Mouse (Mus musculus): ENCODE data around the gene Ninl.
A peak's percentile ranks its signal among the peaks of the same experiment; 100 is the strongest.

Ninl gene

DNA sequence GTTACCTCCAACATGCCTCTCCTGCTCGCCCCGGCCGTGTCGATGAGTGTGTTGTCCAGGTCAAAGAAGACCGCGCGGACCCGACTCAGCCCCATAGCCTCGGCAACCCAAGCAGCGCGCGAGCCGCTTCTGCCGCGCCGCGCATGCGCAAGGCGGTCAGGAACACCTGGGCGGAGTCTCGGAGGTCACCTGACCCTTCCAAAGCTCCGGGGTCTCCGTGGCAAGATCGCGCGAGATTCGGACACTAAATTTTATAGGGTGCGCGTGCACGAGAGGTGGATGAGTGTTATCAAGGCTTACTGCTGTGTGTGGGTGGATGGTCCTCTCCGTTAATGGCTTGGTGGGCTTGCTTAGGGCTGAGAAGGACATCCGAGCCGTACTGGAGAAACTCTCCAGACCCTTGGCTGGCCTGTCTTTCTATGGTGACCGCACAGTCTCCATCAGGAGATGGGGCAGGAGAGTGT lies at the start of gene Ninl, which contains the start of gene Nanp:
Gene Ninl, minus strand, starts transcription at position 151 of the 464 bp plus-strand sequence.
Gene Nanp, minus strand, starts transcription at position 167 of the 464 bp plus-strand sequence.
- DNase-seq (ENCODE audit: low spot score): peak; percentile 91

DNA sequence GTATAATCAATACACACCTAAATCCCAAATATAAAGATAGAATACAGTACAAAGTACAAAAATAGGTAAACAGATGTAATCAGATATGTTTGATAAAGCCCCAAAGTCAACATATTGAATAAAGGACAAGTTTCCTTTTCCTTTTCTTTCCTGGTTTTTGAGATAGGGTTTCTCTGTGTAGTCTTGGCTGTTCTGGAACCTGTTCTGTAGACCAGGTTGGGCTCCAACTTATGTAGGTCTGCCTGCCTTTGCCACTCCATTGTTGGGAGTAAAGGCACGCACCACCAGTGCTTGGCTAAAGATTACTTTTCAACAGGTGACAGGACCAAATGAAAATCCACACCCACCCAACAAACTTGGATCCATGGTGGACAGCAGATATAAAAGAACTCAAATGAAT lies 17.5 kb upstream of the Ninl start:
- no peak for DNase-seq (ENCODE audit: low spot score)

DNA sequence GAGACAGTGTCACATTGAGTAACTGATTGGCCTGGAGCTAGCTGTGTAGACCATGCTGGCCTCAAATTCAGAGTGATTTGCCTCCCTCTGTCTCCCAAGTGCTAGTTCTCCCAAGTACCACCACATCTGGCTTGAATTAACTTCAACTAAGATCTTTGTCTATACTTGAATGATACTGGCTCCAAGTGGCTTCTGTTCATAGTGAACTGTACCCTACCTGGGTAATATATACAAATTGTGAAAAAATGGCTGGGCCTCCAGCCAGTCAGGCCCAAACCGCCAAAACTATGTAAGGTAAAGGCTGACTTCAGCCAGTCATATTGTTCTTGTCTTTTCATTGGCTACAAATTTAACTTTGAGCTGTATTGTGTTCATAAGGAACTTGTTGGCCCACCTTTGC lies 1.2 kb upstream of the Ninl start:
- no peak for DNase-seq (ENCODE audit: low spot score)

DNA sequence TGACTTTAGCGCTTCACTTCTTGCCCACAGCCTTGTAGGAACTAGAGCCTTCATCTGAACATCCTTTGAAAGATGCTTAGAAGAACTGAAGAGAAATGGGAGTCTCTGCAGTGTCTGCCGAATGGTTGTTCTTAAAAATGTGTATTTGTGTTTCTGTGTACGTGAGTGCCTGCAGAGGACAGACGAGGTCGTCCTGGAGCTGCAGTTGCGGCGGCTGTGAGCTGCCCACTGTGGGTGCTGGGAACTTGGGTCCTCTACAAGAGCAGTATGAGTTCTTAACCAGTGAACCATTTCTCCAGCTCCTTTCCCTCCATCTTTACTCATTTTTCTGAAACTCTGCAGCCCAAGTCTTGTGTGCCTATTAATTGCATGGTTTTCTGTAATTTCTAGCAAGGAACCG lies 544 bp upstream of the Ninl start:
- no peak for DNase-seq (ENCODE audit: low spot score)

GRCm38 (mm10) chr2:151038811-151039222 lies 365 bp downstream of the Ninl start:
- DNase-seq (ENCODE audit: low spot score): no peak

DNA sequence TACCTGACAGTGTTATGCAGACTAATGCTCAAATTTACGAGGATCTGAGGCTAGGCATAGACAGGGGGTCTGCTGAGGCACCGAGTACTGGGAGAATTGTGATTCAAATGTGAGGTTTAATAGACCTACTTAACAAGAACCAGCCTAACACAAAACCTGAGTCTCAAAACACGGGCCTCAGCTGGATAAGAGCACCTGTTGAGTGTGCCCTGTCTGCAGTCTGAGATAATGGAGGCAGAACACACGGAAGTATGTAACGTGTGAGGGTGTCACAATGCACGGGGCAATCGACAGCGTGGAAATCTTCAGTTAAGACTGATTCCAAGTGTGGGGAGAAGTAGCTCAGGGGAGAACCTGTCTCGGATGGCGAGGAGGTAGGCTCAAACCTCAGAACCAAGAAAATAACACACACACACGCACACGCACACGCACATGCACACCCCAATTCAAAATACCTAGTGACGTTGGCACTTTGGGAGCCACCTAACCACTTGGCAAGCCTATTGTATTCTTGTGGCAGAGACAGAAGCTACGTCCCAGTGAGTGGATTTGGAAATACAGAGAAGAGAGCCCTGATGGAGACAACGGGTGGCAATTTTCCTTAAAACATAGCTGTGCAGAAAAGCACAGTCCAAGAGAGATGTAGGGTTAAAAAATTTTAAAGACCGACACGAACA lies 1.2 kb downstream of the Ninl start:
- no peak for DNase-seq (ENCODE audit: low spot score)

GRCm38 (mm10) chr2:151037292-151037691 lies 1.9 kb downstream of the Ninl start:
- no peak for DNase-seq (ENCODE audit: low spot score)

DNA sequence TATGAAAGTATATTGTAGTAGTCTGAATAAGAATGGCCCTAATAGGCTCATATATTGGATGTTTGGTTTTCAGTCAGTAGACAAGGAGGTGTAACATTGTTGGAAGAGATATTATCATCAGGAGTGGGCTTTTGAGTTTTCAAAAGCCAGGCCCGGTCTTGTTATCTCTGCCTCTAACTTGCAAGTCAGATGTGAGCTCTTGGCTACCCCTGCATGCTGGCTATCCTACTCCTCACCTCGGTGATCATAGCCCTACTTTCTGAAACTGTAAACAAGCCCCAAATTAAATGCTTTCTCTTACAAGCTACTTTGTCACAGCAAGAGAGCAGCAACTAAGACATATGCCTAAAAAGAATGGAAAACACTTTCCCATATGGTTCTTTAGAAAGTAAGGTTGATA lies 2.5 kb downstream of the Ninl start:
- no peak for DNase-seq (ENCODE audit: low spot score)

DNA sequence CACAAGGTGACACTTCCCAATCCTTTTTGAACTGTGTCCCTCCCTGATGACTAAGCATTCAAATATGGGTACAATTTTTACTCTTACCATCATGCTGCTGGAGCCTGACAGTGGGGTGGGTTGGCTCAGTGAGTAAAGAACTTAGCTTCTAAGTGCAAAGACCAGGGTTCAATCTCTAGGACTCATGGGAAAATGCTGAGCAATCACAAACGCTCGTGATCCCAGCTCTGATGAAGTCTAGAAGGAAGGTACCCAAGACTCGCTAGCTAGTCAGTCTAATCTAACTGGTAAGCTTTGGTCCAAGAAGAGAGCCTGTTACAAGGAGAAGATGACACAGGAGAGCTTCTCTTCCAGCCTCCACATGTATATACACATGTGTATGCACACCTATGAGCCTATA lies 4.7 kb downstream of the Ninl start:
- no peak for DNase-seq (ENCODE audit: low spot score)

GRCm38 (mm10) chr2:151021158-151021557 lies 18.0 kb downstream of the Ninl start:
- DNase-seq (ENCODE audit: low spot score): no peak

- no peak for DNase-seq (ENCODE audit: low spot score)
Measured at GRCm38 (mm10) chr2:151015316-151015715, 23.9 kb downstream of the Ninl start.

GRCm38 (mm10) chr2:151011273-151011672 lies 27.9 kb downstream of the Ninl start:
- DNase-seq (ENCODE audit: low spot score): no peak

DNA sequence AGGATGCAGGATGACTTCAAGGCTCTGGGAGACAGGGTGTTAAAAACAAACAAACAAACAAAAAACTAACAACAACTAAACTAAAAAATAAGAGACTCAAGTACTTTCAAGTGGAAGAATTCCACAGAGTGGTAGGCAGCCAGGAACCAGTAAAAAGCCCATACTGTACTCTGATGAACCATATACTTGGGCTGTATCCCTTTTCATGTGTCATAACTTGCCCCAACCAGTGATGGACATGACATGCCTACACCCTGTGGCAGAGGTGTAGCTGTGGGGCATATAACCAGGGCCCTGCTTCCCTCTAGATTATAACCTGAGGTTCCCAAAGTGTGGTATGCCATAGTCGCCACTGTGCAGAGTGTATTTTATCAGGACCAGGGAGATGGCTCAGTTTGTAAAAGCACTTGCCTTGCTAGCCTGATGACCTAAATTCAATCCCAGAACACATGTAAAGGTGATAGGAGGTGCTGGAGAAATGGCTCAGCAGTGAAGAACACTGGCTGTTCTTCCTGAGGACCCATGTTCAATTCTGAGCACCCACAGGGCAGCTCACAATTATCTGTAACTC lies 29.6 kb downstream of the Ninl start:
- no peak for DNase-seq (ENCODE audit: low spot score)

- peak; percentile 65 for DNase-seq (ENCODE audit: low spot score)
Measured at GRCm38 (mm10) chr2:151008939-151009509, 30.2 kb downstream of the Ninl start.

DNA sequence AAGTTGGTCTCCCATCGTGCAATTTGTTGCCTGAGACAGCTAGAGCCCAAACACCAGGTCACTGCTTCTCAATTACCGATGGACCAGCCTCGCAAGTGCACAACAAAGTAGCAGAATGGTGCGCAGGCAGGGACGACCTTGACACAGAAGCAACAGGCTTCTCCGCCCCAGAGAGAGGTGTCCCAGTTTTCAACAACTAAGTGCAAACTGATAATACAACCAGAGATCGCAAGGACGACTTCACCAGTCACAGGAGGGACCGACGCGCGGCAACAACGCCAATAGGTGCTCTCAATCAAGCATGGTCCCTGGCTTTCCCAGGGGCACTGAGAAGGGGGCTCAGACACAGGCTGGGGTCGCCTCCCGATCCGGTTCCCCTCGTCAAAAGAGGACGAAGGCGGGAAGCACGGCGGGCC lies 30.7 kb downstream of the Ninl start:
- DNase-seq (ENCODE audit: low spot score): no peak

DNA sequence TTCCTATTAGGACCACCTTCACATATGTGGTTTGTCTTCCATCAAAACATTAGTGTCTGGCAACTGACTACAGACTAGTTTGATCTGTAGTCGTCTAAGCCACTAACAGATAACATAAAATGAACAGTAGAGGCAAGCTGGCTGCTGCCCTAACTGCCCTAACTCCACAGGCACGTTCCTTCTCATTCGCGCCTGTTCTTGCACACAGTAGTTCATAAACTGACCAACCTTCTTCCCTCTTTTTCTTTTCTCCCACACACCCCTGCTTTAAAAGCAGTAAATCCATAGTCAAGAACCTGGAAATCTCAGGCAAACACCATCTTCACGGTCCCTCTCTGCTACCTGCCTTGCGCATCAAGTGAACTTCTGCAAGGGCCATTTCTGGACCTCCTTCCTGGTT lies 31.2 kb downstream of the Ninl start:
- no peak for DNase-seq (ENCODE audit: low spot score)

GRCm38 (mm10) chr2:151006281-151006945 lies 32.8 kb downstream of the Ninl start:
- no peak for DNase-seq (ENCODE audit: low spot score)

GRCm38 (mm10) chr2:151004390-151004789 lies 34.8 kb downstream of the Ninl start:
- DNase-seq (ENCODE audit: low spot score): no peak

- no peak for DNase-seq (ENCODE audit: low spot score)
Measured at GRCm38 (mm10) chr2:151003796-151004195, 35.4 kb downstream of the Ninl start.

DNA sequence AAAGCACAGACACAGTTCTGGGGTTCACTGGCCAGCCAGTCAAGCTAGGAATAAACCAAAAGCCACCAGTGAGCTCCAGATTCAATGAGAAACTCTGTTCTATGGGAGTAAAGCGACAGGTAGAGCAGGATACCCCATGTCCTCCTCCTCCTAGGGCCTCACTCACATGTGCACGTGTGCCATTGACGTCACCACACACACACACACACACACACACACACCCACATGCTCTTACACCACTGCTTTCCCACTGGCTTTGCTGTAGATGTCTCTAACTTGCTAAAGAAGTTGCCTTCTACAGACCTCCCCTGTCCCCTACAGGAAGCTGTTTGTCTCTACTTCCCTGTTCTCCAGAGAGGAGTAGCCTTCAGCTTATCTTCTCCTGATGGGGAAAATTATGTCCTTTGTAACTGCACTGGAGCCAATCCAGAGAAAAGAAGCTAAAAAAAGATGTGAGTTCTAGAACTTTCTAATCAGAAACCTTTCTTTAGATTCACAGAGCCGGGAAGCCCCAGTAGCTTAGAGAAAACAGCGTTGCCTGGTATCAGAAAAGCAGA lies 37.5 kb downstream of the Ninl start:
- no peak for DNase-seq (ENCODE audit: low spot score)

DNA sequence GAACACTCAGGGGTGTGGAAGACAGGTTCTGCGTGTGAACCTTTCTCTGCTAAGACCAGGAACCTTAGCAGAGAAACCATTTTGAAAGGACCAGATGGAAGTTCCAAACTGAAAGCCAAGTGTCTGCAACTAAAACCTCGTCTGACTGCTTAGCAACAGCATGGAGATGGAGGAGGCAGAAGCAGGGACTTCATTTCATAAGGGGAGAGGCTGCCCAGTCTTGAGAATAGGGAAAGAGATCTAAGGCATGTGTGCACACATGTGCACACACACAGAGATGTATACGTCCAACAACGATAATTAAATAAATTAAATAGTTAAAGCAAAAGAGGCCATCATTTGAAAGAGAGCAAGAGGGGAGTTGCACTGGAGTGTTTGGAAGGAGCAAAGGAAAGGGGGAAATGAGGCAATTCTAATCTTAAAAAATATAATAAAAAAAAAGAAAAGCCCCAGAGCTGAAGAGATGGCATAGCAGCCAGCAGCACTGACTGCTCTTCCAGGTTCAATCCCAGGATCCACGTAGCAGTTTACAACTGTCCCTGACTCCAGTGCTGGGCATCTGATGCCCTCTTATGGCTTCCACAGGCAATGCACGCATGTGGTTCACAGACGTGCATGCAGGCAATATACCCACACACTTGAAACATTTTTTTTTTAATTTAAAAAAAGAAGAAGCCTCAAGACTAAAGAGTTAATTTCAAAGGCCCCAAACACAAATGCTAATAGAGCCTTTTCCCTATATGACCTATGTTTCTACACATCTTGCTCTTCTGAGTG lies 38.6 kb downstream of the Ninl start:
- peak; percentile 36 for DNase-seq (ENCODE audit: low spot score)

DNA sequence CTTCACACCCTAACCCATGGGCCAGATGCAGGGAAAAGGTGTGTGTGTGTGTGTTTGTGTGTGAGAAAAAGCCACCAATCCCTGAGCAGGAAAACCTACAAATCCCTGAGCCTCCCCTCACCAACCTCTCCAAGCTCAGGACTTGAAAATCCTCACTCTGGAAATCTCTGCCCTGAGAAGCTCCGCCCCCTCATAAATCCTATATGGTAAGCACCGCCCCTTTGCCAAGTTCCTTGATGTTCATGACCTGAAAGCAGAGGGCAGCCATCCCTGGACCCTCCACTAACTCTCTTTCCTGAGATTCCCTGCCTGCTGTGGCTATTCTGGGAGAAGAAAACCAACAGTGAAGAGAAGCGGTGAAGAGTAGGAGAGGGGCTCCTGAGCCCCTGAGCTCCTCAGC lies 40.2 kb downstream of the Ninl start:
- no peak for DNase-seq (ENCODE audit: low spot score)

Measured in urinary bladder, postnatal 25 days (tissue).